Mouse (Mus musculus) neural tube, embryonic 12.5 days (tissue): ENCODE data around the gene Sdhaf1. TPM values are rescaled to one million over a fixed set of nuclear protein-coding genes. Genes with fewer than 3 reads are reported as not detected.

Source experiments
- ATAC-seq: fragments of 200-750 bp; cut with Nextera tagmentation; 2 replicates; pipeline ENCODE4 v1.8.0; 2017; ENCODE audit warnings: low read depth, mild to moderate bottlenecking, moderate TSS enrichment, moderate library complexity; ENCODE audit not compliant: low FRiP score
- H3K27ac ChIP-seq: fragments of 300-500 bp; sonication (generic); 2 replicates; pipeline ENCODE4 v1.5.1; 2016
- H3K27me3 ChIP-seq: fragments of 300-500 bp; sonication (generic); replicated peaks from 2 replicates; pipeline ENCODE4 v1.6.1; 2016; ENCODE audit warnings: mild to moderate bottlenecking
- H3K36me3 ChIP-seq: fragments of 300-500 bp; sonication (generic); 2 replicates; pipeline ENCODE4 v1.6.1; 2016; ENCODE audit warnings: mild to moderate bottlenecking
- H3K4me1 ChIP-seq: fragments of 300-500 bp; sonication (generic); 2 replicates; pipeline ENCODE4 v1.6.1; 2016
- H3K4me2 ChIP-seq: fragments of 300-500 bp; sonication (generic); replicated peaks from 2 replicates; pipeline ENCODE4 v1.6.1; 2016; ENCODE audit warnings: mild to moderate bottlenecking
- H3K4me3 ChIP-seq: fragments of 300-500 bp; sonication (generic); 2 replicates; pipeline ENCODE4 v1.5.1; 2016
- H3K9ac ChIP-seq: fragments of 300-500 bp; sonication (generic); 2 replicates; pipeline ENCODE4 v1.6.1; 2016; ENCODE audit warnings: mild to moderate bottlenecking
- H3K9me3 ChIP-seq: fragments of 300-500 bp; sonication (generic); 2 replicates; pipeline ENCODE4 v1.6.1; 2016; ENCODE audit warnings: mild to moderate bottlenecking
- WGBS: fragments of 180-500 bp; shearing (Covaris S2); methylation state at CpG from one replicate; pipeline ENCODE4 v1.1.7; 2016; 5-methylcytosine and 5-hydroxymethylcytosine counted together
- polyA plus RNA-seq: library from polyadenylated mRNA; unstranded; fragments of >200 nt; fragmentation: Nextera tagmentation; extraction: Ambion mirVana; gene quantifications from 2 replicates; pipeline ENCODE4 v1.2.1, GENCODE M21; 2016

Gene Sdhaf1
- polyA plus RNA-seq, 1 experiment from 2014 or later, result 25.9 TPM

GRCm38 (mm10) chr7:30322865-30323264, 830 bp downstream of the Sdhaf1 start:
- H3K4me3 ChIP-seq, result peak overlapping the region; percentile 83
- H3K27ac ChIP-seq, result no peak overlapping the region
- H3K27me3 ChIP-seq, result 0 out of 2 replicates have a peak, but pooled peaks cover 5% of the 10 kb centered on the region
- peaks cover 22% of the 10 kb centered on the region for H3K4me1 ChIP-seq
- 48% methylated on average over 6 of the region's 6 CpGs for WGBS
- peak overlapping the region; percentile 83 for H3K4me2 ChIP-seq
- 0 out of 2 replicates have a peak, but pooled peaks cover 5% of the 10 kb centered on the region for H3K9me3 ChIP-seq
- peak; percentile 15 for ATAC-seq
- H3K9ac ChIP-seq, result 0 out of 2 replicates have a peak overlapping the region, but pooled peaks have one; percentile 86
- H3K36me3 ChIP-seq, result 0 out of 2 replicates have a peak, but pooled peaks cover 4% of the 10 kb centered on the region

GRCm38 (mm10) chr7:30322285-30322667, 1.4 kb downstream of the Sdhaf1 start:
- Histone ChIP-seq H3K9me3 (0 out of 2 replicates have a peak, but pooled peaks cover 5% of the 10 kb centered on the region), H3K27me3 (0 out of 2 replicates have a peak, but pooled peaks cover 2% of the 10 kb centered on the region), H3K27ac (peak overlapping the region; percentile 82), H3K4me3 (peak overlapping the region; percentile 83), H3K36me3 (0 out of 2 replicates have a peak, but pooled peaks cover 4% of the 10 kb centered on the region), H3K4me2 (peak overlapping the region; percentile 83), H3K4me1 (peaks cover 21% of the 10 kb centered on the region), H3K9ac (peak overlapping the region; percentile 86)
- under 1% methylated on average over 20 of the region's 20 CpGs for WGBS
- peak; percentile 99 for ATAC-seq

GRCm38 (mm10) chr7:30321539-30322284, 2.0 kb downstream of the Sdhaf1 start, which contains the start of gene E130208F15Rik:
TSS of gene E130208F15Rik (plus strand) at chr7:30321740.
- peak within 1 kb of the TSS; percentile 82 for H3K27ac ChIP-seq
- ATAC-seq, result peak; percentile 71
- 0 out of 2 replicates have a peak, but pooled peaks cover 5% of the 10 kb centered on the region for H3K9me3 ChIP-seq
- WGBS, result under 1% methylated on average over 63 of the region's 63 CpGs
- peaks cover 18% of the 10 kb centered on the region for H3K4me1 ChIP-seq
- peak within 1 kb of the TSS; percentile 83 for H3K4me3 ChIP-seq
- 0 out of 2 replicates have a peak, but pooled peaks cover 4% of the 10 kb centered on the region for H3K36me3 ChIP-seq
- no peaks in the 10 kb centered on the region for H3K27me3 ChIP-seq
- peak within 1 kb of the TSS; percentile 83 for H3K4me2 ChIP-seq
- peak within 1 kb of the TSS; percentile 86 for H3K9ac ChIP-seq

GRCm38 (mm10) chr7:30320946-30321345, 2.7 kb downstream of the Sdhaf1 start:
- Histone ChIP-seq H3K9ac (peak overlapping the region; percentile 86; the same call in 1 of the 2 replicates), H3K4me2 (peak overlapping the region; percentile 83)
- 91% methylated on average over 2 of the region's 2 CpGs for WGBS

GRCm38 (mm10) chr7:30318142-30318541, 5.6 kb downstream of the Sdhaf1 start:
- Histone ChIP-seq H3K36me3 (0 out of 2 replicates have a peak, but pooled peaks cover 11% of the 10 kb centered on the region), H3K4me1 (peaks cover 23% of the 10 kb centered on the region), H3K4me2 (no peak overlapping the region), H3K4me3 (no peak overlapping the region), H3K27ac (no peak overlapping the region), H3K9me3 (no peaks in the 10 kb centered on the region), H3K9ac (no peak overlapping the region), H3K27me3 (no peaks in the 10 kb centered on the region)
- WGBS, result 92% methylated on average over 3 of the region's 3 CpGs
- no peak for ATAC-seq

More at GRCm38 (mm10) chr7:30320946-30321345, 2.7 kb downstream of the Sdhaf1 start:
- peaks cover 18% of the 10 kb centered on the region for H3K4me1 ChIP-seq
- 0 out of 2 replicates have a peak, but pooled peaks cover 4% of the 10 kb centered on the region for H3K36me3 ChIP-seq
- ATAC-seq, result no peak
- H3K27ac ChIP-seq, result no peak overlapping the region
- H3K4me3 ChIP-seq, result peak overlapping the region; percentile 83
- H3K9me3 ChIP-seq, result 0 out of 2 replicates have a peak, but pooled peaks cover 5% of the 10 kb centered on the region
- no peaks in the 10 kb centered on the region for H3K27me3 ChIP-seq

- H3K9me3 ChIP-seq, result no peaks in the 10 kb centered on the region
- H3K4me3 ChIP-seq, result no peak overlapping the region
- peaks cover 8% of the 10 kb centered on the region for H3K4me1 ChIP-seq
- no peak overlapping the region; the same call in 1 of the 2 replicates for H3K9ac ChIP-seq
- peaks cover 27% of the 10 kb centered on the region for H3K36me3 ChIP-seq
- ATAC-seq, result no peak
- 83% methylated on average over 13 of the region's 13 CpGs for WGBS
- no peaks in the 10 kb centered on the region for H3K27me3 ChIP-seq
- no peak overlapping the region for H3K4me2 ChIP-seq
- no peak overlapping the region for H3K27ac ChIP-seq
Observed at GRCm38 (mm10) chr7:30315559-30316529, 7.9 kb downstream of the Sdhaf1 start.

- Histone ChIP-seq H3K36me3 (peaks cover 27% of the 10 kb centered on the region), H3K9ac (peak within 1 kb of the TSS; percentile 30; the same call in 1 of the 2 replicates), H3K27ac (no peak within 1 kb of the TSS), H3K4me2 (peak within 1 kb of the TSS; percentile 42), H3K4me1 (peaks cover 6% of the 10 kb centered on the region), H3K27me3 (no peaks in the 10 kb centered on the region), H3K9me3 (no peaks in the 10 kb centered on the region), H3K4me3 (peak within 1 kb of the TSS; percentile 10; the same call in 1 of the 2 replicates)
- 2% methylated on average over 9 of the region's 9 CpGs for WGBS
- ATAC-seq, result no peak
Observed at GRCm38 (mm10) chr7:30314721-30315155, 9.0 kb downstream of the Sdhaf1 start, which contains the start of gene Syne4. TSS of gene Syne4 (plus strand) at chr7:30314807.

GRCm38 (mm10) chr7:30313666-30314320, 9.9 kb downstream of the Sdhaf1 start:
- 50% methylated on average over 27 of the region's 27 CpGs for WGBS
- ATAC-seq, result no peak
- H3K36me3 ChIP-seq, result peaks cover 23% of the 10 kb centered on the region

GRCm38 (mm10) chr7:30310136-30310535, 13.6 kb downstream of the Sdhaf1 start:
- H3K27ac ChIP-seq, result no peak overlapping the region
- H3K9ac ChIP-seq, result no peak overlapping the region
- peaks cover 46% of the 10 kb centered on the region for H3K36me3 ChIP-seq
- no peak overlapping the region for H3K4me3 ChIP-seq
- no peak for ATAC-seq
- peaks cover 21% of the 10 kb centered on the region for H3K4me1 ChIP-seq
- WGBS, result 94% methylated on average over 12 of the region's 12 CpGs
- H3K9me3 ChIP-seq, result no peaks in the 10 kb centered on the region
- no peak overlapping the region for H3K4me2 ChIP-seq
- H3K27me3 ChIP-seq, result no peaks in the 10 kb centered on the region

More at GRCm38 (mm10) chr7:30313666-30314320, 9.9 kb downstream of the Sdhaf1 start:
- H3K4me2 ChIP-seq, result no peak overlapping the region
- no peak overlapping the region for H3K9ac ChIP-seq
- no peak overlapping the region for H3K27ac ChIP-seq
- H3K4me1 ChIP-seq, result peaks cover 14% of the 10 kb centered on the region
- no peak overlapping the region for H3K4me3 ChIP-seq
- no peaks in the 10 kb centered on the region for H3K27me3 ChIP-seq
- no peaks in the 10 kb centered on the region for H3K9me3 ChIP-seq

- Histone ChIP-seq H3K27ac (no peak overlapping the region), H3K36me3 (peaks cover 48% of the 10 kb centered on the region), H3K4me2 (peak overlapping the region; percentile 90), H3K4me3 (peak overlapping the region; percentile 68), H3K27me3 (no peaks in the 10 kb centered on the region), H3K9ac (peak overlapping the region; percentile 72), H3K9me3 (no peaks in the 10 kb centered on the region), H3K4me1 (peaks cover 18% of the 10 kb centered on the region)
- 68% methylated on average over 15 of the region's 15 CpGs for WGBS
- ATAC-seq, result no peak
Observed at GRCm38 (mm10) chr7:30309395-30310129, 14.1 kb downstream of the Sdhaf1 start.
